9 mouse cellular contexts compared by ENCODE assay signal in the genomic region with DNA sequence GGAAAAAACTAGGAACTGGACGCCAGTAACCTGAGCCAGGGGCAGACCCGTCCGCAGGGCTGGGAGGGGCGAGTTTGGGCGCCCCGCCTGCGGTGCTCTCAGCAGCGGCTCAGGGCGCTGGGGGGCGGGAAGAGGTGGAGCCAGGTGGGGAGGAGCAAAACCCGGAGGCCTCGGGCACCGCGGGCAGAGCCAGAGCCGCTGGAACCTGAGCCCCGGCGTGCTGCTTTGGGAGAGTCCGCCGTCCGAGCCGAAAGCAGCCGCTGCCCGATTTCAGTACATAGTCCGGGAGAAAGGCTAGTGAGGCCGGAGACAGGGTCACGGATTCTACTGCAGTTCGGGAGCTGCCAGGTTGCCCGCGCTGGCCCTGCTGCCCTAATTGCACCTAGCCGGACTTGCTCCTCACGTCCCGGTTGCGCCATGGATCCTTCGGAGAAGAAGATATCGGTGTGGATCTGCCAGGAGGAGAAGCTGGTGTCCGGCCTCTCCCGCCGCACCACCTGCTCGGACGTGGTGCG. TPM values are rescaled to one million over a fixed set of nuclear protein-coding genes. Genes with fewer than 3 reads are reported as not detected.
DNase-seq lines count a peak whose midpoint lies in the region; ATAC-seq and TF ChIP-seq lines count a peak whose summit lies in the region.
"Had no signal": no experiment of that assay in that cellular context is flagged by ENCODE, and none has a peak within 500 bp of the region (broad histone marks: within the 10 kb centered on the region; RNA-seq: fewer than 3 reads in every experiment).

Rassf10 (plus strand) TSS at position 186 of the 515 bp plus-strand sequence.

- H3K4me2 ChIP-seq in embryonic facial prominence, embryonic 11.5 days (ENCODE audit: low read depth, low read length): peak within 1 kb of the TSS; percentile 82
- peak within 1 kb of the TSS; percentile 58 for H3K4me2 ChIP-seq in liver, embryonic 15.5 days
- H3K4me2 ChIP-seq in neural tube, embryonic 13.5 days: peak within 1 kb of the TSS; percentile 82

- TF ChIP-seq POLR2A in kidney, adult 2 months (IDR thresholded peaks at IDR 0.05; ENCODE audit: low read depth, low read length): peak; percentile 73

- H3K27ac ChIP-seq in left cerebral cortex, adult 2 months: no peak within 1 kb of the TSS
- H3K27ac ChIP-seq in embryonic facial prominence, embryonic 11.5 days (replicated peaks; ENCODE audit: low read depth, low read length): no peak within 1 kb of the TSS
- H3K27ac ChIP-seq in kidney, adult 2 months (ENCODE audit: insufficient read depth, low read depth, low read length): 0 out of 2 replicates have a peak within 1 kb of the TSS, but pooled peaks have one; percentile 41
- no peak within 1 kb of the TSS for H3K27ac ChIP-seq in liver, embryonic 15.5 days (replicated peaks)
- no peak within 1 kb of the TSS for H3K27ac ChIP-seq in neural tube, embryonic 13.5 days (replicated peaks)

- peak within 1 kb of the TSS; percentile 33 for H3K9ac ChIP-seq in embryonic facial prominence, embryonic 11.5 days (replicated peaks; ENCODE audit: low read length)
- no peak within 1 kb of the TSS for H3K9ac ChIP-seq in liver, embryonic 15.5 days
- peak within 1 kb of the TSS; percentile 68 for H3K9ac ChIP-seq in neural tube, embryonic 13.5 days

- H3K4me1 ChIP-seq in embryonic facial prominence, embryonic 11.5 days (ENCODE audit: control insufficient read depth, insufficient read depth, low read length): peaks cover 6% of the 10 kb centered on the region; the same call in 1 of the 2 replicates
- peaks cover 7% of the 10 kb centered on the region; the same call in 1 of the 2 replicates for H3K4me1 ChIP-seq in kidney, adult 2 months (ENCODE audit: control insufficient read depth, insufficient read depth, low read length)
- H3K4me1 ChIP-seq in liver, embryonic 15.5 days (replicated peaks): peaks cover 11% of the 10 kb centered on the region; the same call in 1 of the 2 replicates
- H3K4me1 ChIP-seq in neural tube, embryonic 13.5 days (replicated peaks): peaks cover 25% of the 10 kb centered on the region

- peak within 1 kb of the TSS; percentile 29 for H3K4me3 ChIP-seq in left cerebral cortex, adult 2 months
- H3K4me3 ChIP-seq in embryonic facial prominence, embryonic 11.5 days (ENCODE audit: low read depth, low read length): peak within 1 kb of the TSS; percentile 43
- H3K4me3 ChIP-seq in kidney, adult 2 months (ENCODE audit: insufficient read depth, low read depth, low read length): peak within 1 kb of the TSS; percentile 60
- peak within 1 kb of the TSS; percentile 37 for H3K4me3 ChIP-seq in liver, embryonic 15.5 days (replicated peaks)
- H3K4me3 ChIP-seq in neural tube, embryonic 13.5 days: peak within 1 kb of the TSS; percentile 52

- DNase-seq in left cerebral cortex, adult 2 months (ENCODE audit: extremely low spot score in 1 of 2, low spot score in 2 of 2): peak; percentile 24 to 32
- no peak for DNase-seq in left cerebral cortex, adult 11 months (ENCODE audit: low spot score)
- peak; percentile 88 for DNase-seq in embryonic facial prominence, embryonic 11.5 days (ENCODE audit: low spot score)
- peak; percentile 75 for DNase-seq in heart, adult 8-10 months (ENCODE audit: low spot score)
- peak; percentile 94 for DNase-seq in kidney, adult 2 months
- DNase-seq in urinary bladder, postnatal 25 days (ENCODE audit: low spot score): peak; percentile 66

- H3K27me3 ChIP-seq in embryonic facial prominence, embryonic 11.5 days (ENCODE audit: control insufficient read depth, insufficient read depth, low read length): peaks cover 23% of the 10 kb centered on the region
- H3K27me3 ChIP-seq in kidney, adult 2 months (replicated peaks; ENCODE audit: control insufficient read depth, insufficient read depth, low read length): no peaks in the 10 kb centered on the region
- H3K27me3 ChIP-seq in liver, embryonic 15.5 days: peaks cover 53% of the 10 kb centered on the region
- peaks cover 68% of the 10 kb centered on the region for H3K27me3 ChIP-seq in neural tube, embryonic 13.5 days
- H3K27me3 ChIP-seq: CH12.LX had no signal

- ATAC-seq in embryonic facial prominence, embryonic 11.5 days (replicated peaks; ENCODE audit: insufficient number of reproducible peaks, low FRiP score, low TSS enrichment, low read depth): peak; percentile 78
- ATAC-seq in liver, embryonic 15.5 days (ENCODE audit: insufficient read depth): peak; percentile 37; the same call in 1 of the 2 replicates
- ATAC-seq in neural tube, embryonic 13.5 days (ENCODE audit: low read depth): peak; percentile 67

- H3K9me3 ChIP-seq in embryonic facial prominence, embryonic 11.5 days (replicated peaks; ENCODE audit: control insufficient read depth, low read length): no peaks in the 10 kb centered on the region
- H3K9me3 ChIP-seq in liver, embryonic 15.5 days (replicated peaks): no peaks in the 10 kb centered on the region
- H3K9me3 ChIP-seq in neural tube, embryonic 13.5 days: no peaks in the 10 kb centered on the region

- WGBS in embryonic facial prominence, embryonic 11.5 days: under 1% methylated on average over 38 of the region's 41 CpGs
- WGBS in kidney, adult 2 months: 2% methylated on average over 41 of the region's 41 CpGs
- WGBS in liver, embryonic 15.5 days (ENCODE audit: insufficient replicate concordance): 2% methylated on average over 41 of the region's 41 CpGs
- 1% methylated on average over 33 of the region's 41 CpGs for WGBS in neural tube, embryonic 13.5 days

- no peak for TF ChIP-seq CTCF in left cerebral cortex, adult 2 months (IDR thresholded peaks at IDR 0.05)
- TF ChIP-seq CTCF in kidney, adult 2 months (conservative IDR thresholded peaks at IDR 0.05; ENCODE audit: insufficient read depth, insufficient read length, low read depth, low read length): no peak

- intact Hi-C loops in left cerebral cortex, adult 2 months (cut with DNase I): no loop called here

- no peaks in the 10 kb centered on the region for H3K36me3 ChIP-seq in embryonic facial prominence, embryonic 11.5 days (replicated peaks; ENCODE audit: control insufficient read depth, insufficient read depth, low read depth, low read length)
- H3K36me3 ChIP-seq in kidney, adult 2 months (ENCODE audit: control insufficient read depth, insufficient read depth, low read length): no peaks in the 10 kb centered on the region
- H3K36me3 ChIP-seq in liver, embryonic 15.5 days (replicated peaks): no peaks in the 10 kb centered on the region
- H3K36me3 ChIP-seq in neural tube, embryonic 13.5 days: no peaks in the 10 kb centered on the region

RNA-seq across cellular contexts. Expression of gene Rassf10, which starts in this region (rescaled TPM):
- 1 to 10 TPM; 1.2 TPM for total RNA-seq in left cerebral cortex, adult 2 months (2021)
- 1.4 and 1.6 TPM in 2 replicates for polyA plus RNA-seq in embryonic facial prominence, embryonic 11.5 days (2014; fragmentation: Nextera tagmentation; extraction: Ambion mirVana)
- total RNA-seq in heart, adult 8-10 months (2022): 1 to 10 TPM in 3 of 4 experiments, under 1 TPM in 1; 0.98 to 1.8 (median 1.4) TPM
- 1.7 and 2.1 TPM in 2 replicates for polyA plus RNA-seq in kidney, adult 2 months (2012; rRNA removed)
- 0.02 and 0.05 TPM in 2 replicates for polyA plus RNA-seq in liver, embryonic 15.5 days (2015; fragmentation: Nextera tagmentation; extraction: Ambion mirVana)
- polyA plus RNA-seq in neural tube, embryonic 13.5 days (2015; fragmentation: Nextera tagmentation; extraction: Ambion mirVana): 5.0 and 6.0 TPM in 2 replicates
- total RNA-seq: CH12.LX had no signal

Comparison
In these comparisons a context has a peak if more than half of its experiments do, and no peak if none do; other contexts are left out.
1. Peak in ATAC-seq, H3K4me3 ChIP-seq and H3K4me2 ChIP-seq in liver, embryonic 15.5 days; RNA of the gene not detected or under 1 TPM.